Mouse (Mus musculus) CH12.LX (cell line): ENCODE measurements at regions not wholly inside any gene's neighbourhood (a gene's known extent, or its start where the extent isn't known, plus 50 kb on each side); places are given as distances from the start of the nearest gene placed in this dataset.

Experiments used
- CTCF ChIP-seq, 2 experiments: IDR thresholded peaks in 1 of 2; conservative IDR thresholded peaks in 1 of 2; 2 replicates each; pipeline ENCODE4 v1.5.1; 2011 to 2012; ENCODE audit warnings: low read depth in 2 of 2, low read length in 2 of 2, improper control_type of control experiment in 1 of 2, inconsistent platforms in 1 of 2, mild to moderate bottlenecking in 1 of 2, moderate library complexity in 1 of 2
- EP300 ChIP-seq: IDR thresholded peaks from 2 replicates; pipeline ENCODE4 v1.6.1; 2011; ENCODE audit warnings: low read length, improper control_type of control experiment
- HCFC1 ChIP-seq: IDR thresholded peaks from 2 replicates; pipeline ENCODE4 v1.6.1; 2012; ENCODE audit warnings: low read depth, mild to moderate bottlenecking, inconsistent platforms, low read length, improper control_type of control experiment
- MYC ChIP-seq: IDR thresholded peaks from 2 replicates; pipeline ENCODE4 v1.6.1; 2011; ENCODE audit warnings: low read depth, mild to moderate bottlenecking, improper control_type of control experiment, low read length
- POLR2A ChIP-seq: IDR thresholded peaks from 2 replicates; pipeline ENCODE4 v1.6.1; 2011; ENCODE audit warnings: low read depth, mild to moderate bottlenecking, improper control_type of control experiment, low read length
- USF1 ChIP-seq: IDR thresholded peaks from 2 replicates; pipeline ENCODE4 v1.6.1; 2014; ENCODE audit warnings: low read depth, mild to moderate bottlenecking, inconsistent platforms, low read length, improper control_type of control experiment

DNA sequence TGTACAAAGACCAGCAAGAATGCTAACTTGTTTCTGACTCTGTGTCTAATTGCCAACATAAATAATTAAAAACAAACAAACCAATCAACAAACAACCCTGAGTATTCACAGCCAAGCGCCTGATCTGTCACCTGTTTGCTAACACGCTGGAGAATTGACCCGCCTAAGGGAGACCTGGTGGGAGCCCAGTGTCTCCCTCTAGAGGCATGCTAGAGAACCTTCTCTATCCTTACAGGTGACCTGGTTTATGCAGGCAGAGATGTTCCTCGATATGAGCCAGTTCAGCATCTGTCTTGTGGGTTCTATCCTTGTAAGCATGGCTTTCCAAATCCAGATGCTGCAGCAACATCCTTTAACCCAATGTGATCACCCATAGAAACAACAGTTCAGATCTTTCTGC, 143.1 kb upstream of the Smarca2 start:
- TF ChIP-seq CTCF (conservative IDR thresholded peaks at IDR 0.05 in 1 of 2, IDR thresholded peaks at IDR 0.05 in 1 of 2; ENCODE audit: low read depth in 2 of 2, low read length in 2 of 2) (peak; percentile 25 to 60; a peak in 2 of 4 replicates), POLR2A (no peak), MYC (no peak), EP300 (no peak), HCFC1 (no peak), USF1 (no peak)
